20 mouse cellular contexts compared by ENCODE assay signal in genomic region chr6:134969498-134969897, GRCm38 (mm10).
"Had no signal": no experiment of that assay in that cellular context is flagged by ENCODE, and none has a peak within 500 bp of the region (broad histone marks: within the 10 kb centered on the region; RNA-seq: fewer than 3 reads in every experiment).

No protein-coding gene starts in this region.

- H3K9ac ChIP-seq: limb, embryonic 13.5 days; liver, embryonic 12.5 days; liver, embryonic 15.5 days; lung, embryonic 15.5 days had no signal

- H3K27ac ChIP-seq: kidney, postnatal 0 days; layer of hippocampus, adult 2 months; limb, embryonic 10.5 days; limb, embryonic 13.5 days; liver, embryonic 12.5 days; liver, embryonic 15.5 days; lung, embryonic 15.5 days; midbrain, embryonic 10.5 days; stomach, postnatal 0 days had no signal

- ATAC-seq: liver, embryonic 12.5 days had no signal

- H3K4me3 ChIP-seq: layer of hippocampus, adult 2 months; limb, embryonic 10.5 days; limb, embryonic 13.5 days; liver, embryonic 12.5 days; liver, embryonic 15.5 days; lung, embryonic 15.5 days; megakaryocyte, embryonic 14.5 days; midbrain, embryonic 10.5 days had no signal

- H3K36me3 ChIP-seq: limb, embryonic 10.5 days; limb, embryonic 13.5 days; liver, embryonic 12.5 days; liver, embryonic 15.5 days; lung, embryonic 15.5 days; midbrain, embryonic 10.5 days had no signal

- H3K9me3 ChIP-seq: limb, embryonic 10.5 days; liver, embryonic 15.5 days; lung, embryonic 15.5 days; midbrain, embryonic 10.5 days had no signal

- H3K4me2 ChIP-seq: limb, embryonic 13.5 days; liver, embryonic 12.5 days; liver, embryonic 15.5 days; lung, embryonic 15.5 days had no signal

- H3K4me1 ChIP-seq: limb, embryonic 10.5 days; limb, embryonic 13.5 days; lung, embryonic 15.5 days; midbrain, embryonic 10.5 days had no signal

- H3K27me3 ChIP-seq: limb, embryonic 13.5 days; liver, embryonic 12.5 days; liver, embryonic 15.5 days; lung, embryonic 15.5 days; megakaryocyte, embryonic 14.5 days had no signal

- DNase-seq: kidney, adult 9 months; kidney, postnatal 25 days; layer of hippocampus, adult 9-11 months; liver; lung, adult 18-20 months; lung, postnatal 10 days; lung, postnatal 36 days; midbrain, embryonic 14.5 days; thymus, postnatal 14 days; thymus, postnatal 4 days had no signal
